ENCODE assay signal across 18 mouse cellular contexts in the genomic region with DNA sequence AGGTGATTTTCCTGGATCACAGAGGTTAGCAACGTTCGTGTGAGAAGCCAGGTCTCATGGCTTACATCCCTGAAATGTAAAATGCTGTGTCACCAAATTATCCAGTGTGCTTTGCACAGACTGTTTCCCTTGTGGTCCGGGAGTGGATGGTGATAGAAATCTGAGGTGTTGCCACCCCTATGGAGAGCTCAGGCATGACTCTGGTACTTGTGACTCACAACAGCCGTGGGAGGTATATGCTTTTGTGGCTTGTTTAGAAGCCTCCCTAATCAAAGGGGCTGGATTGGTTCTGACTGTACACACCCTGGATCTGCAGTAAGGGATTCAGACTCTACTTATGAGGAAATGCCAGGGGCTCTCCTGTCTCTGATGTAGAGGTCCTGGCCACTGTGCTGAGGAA. TPM values are rescaled to one million over a fixed set of nuclear protein-coding genes. Genes with fewer than 3 reads are reported as not detected.
"Had no signal": no experiment of that assay in that cellular context is flagged by ENCODE, and none has a peak within 500 bp of the region (broad histone marks: within the 10 kb centered on the region; RNA-seq: fewer than 3 reads in every experiment).

No protein-coding gene starts in this region.

- H3K4me3 ChIP-seq: midbrain, embryonic 10.5 days; midbrain, embryonic 13.5 days; midbrain, embryonic 15.5 days; myocyte; neural tube, embryonic 13.5 days; neural tube, embryonic 15.5 days had no signal

- H3K9me3 ChIP-seq: midbrain, embryonic 10.5 days; midbrain, embryonic 13.5 days; midbrain, embryonic 15.5 days; neural tube, embryonic 13.5 days; neural tube, embryonic 15.5 days had no signal

- H3K4me2 ChIP-seq: lung, embryonic 14.5 days; midbrain, embryonic 13.5 days; midbrain, embryonic 15.5 days; neural tube, embryonic 13.5 days; neural tube, embryonic 15.5 days had no signal

- H3K27me3 ChIP-seq: midbrain, embryonic 15.5 days had no signal

- DNase-seq: lung, adult 18-20 months; lung, embryonic 14.5 days; lung, postnatal 10 days; lung, postnatal 4 days; retina, postnatal 1 day; right cerebral cortex, adult 18-20 months; spleen, adult 18-20 months; thymus, adult 18-20 months; thymus, postnatal 14 days; thymus, postnatal 36 days had no signal

- H3K9ac ChIP-seq: liver, embryonic 14.5 days; lung, embryonic 14.5 days; midbrain, embryonic 13.5 days; midbrain, embryonic 15.5 days; neural tube, embryonic 13.5 days; neural tube, embryonic 15.5 days had no signal

- H3K27ac ChIP-seq: liver, embryonic 14.5 days; midbrain, embryonic 10.5 days; midbrain, embryonic 13.5 days; midbrain, embryonic 15.5 days; neural tube, embryonic 13.5 days; neural tube, embryonic 15.5 days had no signal

- H3K36me3 ChIP-seq: midbrain, embryonic 10.5 days; midbrain, embryonic 13.5 days; midbrain, embryonic 15.5 days; neural tube, embryonic 13.5 days; neural tube, embryonic 15.5 days had no signal

- ATAC-seq: midbrain, embryonic 13.5 days; midbrain, embryonic 15.5 days had no signal

RNA-seq across cellular contexts. Expression of gene Igsf9b, which starts 12.7 kb away (rescaled TPM):
- total RNA-seq: megakaryocyte-erythroid progenitor cell, adult 5-6 weeks had no signal
